Mouse (Mus musculus): ENCODE measurements at regions not wholly inside any gene's neighbourhood (a gene's known extent, or its start where the extent isn't known, plus 50 kb on each side); places are given as distances from the start of the nearest gene placed in this dataset.

GRCm38 (mm10) chr10:37347661-37348060 lies 208.9 kb upstream of the Marcks start:
- TF ChIP-seq EP300 (IDR thresholded peaks at IDR 0.05; ENCODE audit: insufficient read depth, low read depth, low read length) (no peak), CTCF (IDR thresholded peaks at IDR 0.05; ENCODE audit: low read depth, low read length) (no peak), POLR2A (IDR thresholded peaks at IDR 0.05; ENCODE audit: insufficient read depth, low read length) (no peak)

Data from ES-Bruce4 (cell line).